Mouse (Mus musculus): Measurements from ENCODE around the gene Tmem127. TPM values are rescaled to one million over a fixed set of nuclear protein-coding genes. Genes with fewer than 3 reads are reported as not detected.
"Not testable (repeated sequence)": the region's sequence is repeated elsewhere in the genome, so short reads cannot be mapped to it uniquely, and the experiment has no call there.

The Tmem127 gene
- total RNA-seq, 2 experiments from 2014 or later: 21.0 TPM

DNA sequence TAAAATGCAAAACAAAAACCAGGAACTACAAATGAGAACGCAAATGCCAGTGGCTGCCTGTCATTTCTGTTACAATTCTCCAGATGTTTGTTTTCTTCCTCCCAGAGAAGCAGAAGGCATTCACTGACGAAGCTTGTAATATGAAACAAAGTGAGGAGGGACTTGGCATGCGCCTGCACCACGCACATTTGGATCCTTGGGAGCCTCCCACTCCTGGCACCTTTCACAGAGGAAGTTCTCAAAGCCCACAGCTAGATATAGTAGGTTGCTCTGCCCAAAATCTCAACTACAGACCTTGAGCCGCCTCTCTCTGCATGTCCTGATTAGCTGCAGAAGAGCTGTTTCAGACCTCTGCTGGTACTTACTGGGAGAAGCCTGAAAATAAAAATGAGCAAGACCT lies 11.6 kb downstream of the Tmem127 start:
- intact Hi-C loops (cut with DNase I): no loop called here
- no peak for DNase-seq

- intact Hi-C loops (cut with DNase I): no loop called here
- DNase-seq: no peak
Observed at GRCm38 (mm10) chr2:127262480-127262879, 14.8 kb downstream of the Tmem127 start.

DNA sequence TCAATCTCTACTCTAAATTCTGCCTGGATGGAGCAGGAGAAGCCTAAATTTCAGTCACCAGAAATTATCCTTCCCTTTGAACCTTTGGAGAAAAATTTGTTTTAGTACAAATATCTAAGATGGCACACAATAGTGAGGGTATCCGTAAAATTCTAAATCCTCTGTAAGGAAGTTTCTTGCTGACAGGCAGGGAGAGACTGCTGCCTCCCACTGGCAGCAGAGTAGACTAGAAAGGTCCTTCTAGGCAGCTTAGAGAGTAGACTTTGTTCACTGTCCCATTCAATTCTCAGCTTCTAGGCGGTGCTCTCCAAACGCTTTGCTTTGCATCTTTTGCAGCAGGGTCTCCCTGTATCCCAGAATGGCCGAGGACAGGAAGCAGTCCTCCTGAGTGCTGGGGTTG lies 20.1 kb downstream of the Tmem127 start:
- intact Hi-C loops (cut with DNase I): no loop called here
- no peak for DNase-seq

DNA sequence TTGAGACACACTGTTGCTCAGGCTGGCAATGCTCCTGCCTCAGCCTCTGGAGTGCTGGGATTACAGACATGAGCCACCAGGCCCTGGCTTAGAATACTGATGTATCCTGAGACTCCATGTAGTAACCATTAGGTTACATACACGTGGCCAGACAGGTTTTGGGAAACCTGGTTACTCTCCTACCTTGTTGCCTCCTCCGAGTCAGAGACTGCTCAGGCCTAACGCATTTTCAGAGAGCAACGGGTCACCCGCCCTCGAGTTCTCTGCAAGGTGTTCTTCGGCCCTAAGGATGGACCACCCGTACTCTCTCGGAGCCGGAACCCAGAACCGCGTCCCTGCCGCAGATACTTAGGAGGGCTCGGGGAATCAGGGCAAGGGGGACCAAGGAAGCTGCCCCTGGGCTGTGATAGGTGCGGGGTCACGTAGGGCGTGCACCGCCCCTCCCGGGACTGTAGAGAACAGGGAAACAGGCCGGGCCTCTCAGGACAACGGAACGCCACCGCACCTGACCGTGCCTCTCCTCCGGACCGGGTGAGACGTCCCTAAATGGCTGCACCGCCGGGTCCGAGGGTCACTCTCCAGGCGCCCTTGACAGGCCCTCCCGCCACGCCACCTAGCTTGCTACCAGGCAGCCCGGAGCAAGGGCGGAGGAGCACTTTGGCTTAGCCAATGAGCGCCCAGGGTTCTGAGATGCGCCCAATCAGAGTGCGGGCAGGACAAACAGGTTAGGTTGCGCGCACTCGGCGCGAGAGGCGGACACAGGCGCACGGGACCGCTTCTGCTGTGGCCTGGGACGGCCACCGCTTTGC lies 22.0 kb downstream of the Tmem127 start, which contains the start of gene Stard7:
Gene Stard7 (plus strand): TSS at position 728 of the 809 bp plus-strand sequence.
- intact Hi-C loops (cut with DNase I): loop anchor here (2.0 kb wide), 1 partner anchor 21 kb away; no protein-coding TSS in a partner anchor
- peak; percentile 93 to 94 for DNase-seq

- intact Hi-C loops (cut with DNase I): loop anchor here (2.0 kb wide), 1 partner anchor 22 kb away; no protein-coding TSS in a partner anchor
- peak; percentile 79 to 85 for DNase-seq
Observed at GRCm38 (mm10) chr2:127270300-127271041, 22.8 kb downstream of the Tmem127 start.

GRCm38 (mm10) chr2:127271042-127271515 lies 23.4 kb downstream of the Tmem127 start:
- DNase-seq: no peak
- intact Hi-C loops (cut with DNase I): loop anchor here (2.0 kb wide), 1 partner anchor 22 kb away; no protein-coding TSS in a partner anchor

GRCm38 (mm10) chr2:127272049-127272448 lies 24.3 kb downstream of the Tmem127 start:
- DNase-seq; intact Hi-C loops (cut with DNase I): not testable (repeated sequence)

DNA sequence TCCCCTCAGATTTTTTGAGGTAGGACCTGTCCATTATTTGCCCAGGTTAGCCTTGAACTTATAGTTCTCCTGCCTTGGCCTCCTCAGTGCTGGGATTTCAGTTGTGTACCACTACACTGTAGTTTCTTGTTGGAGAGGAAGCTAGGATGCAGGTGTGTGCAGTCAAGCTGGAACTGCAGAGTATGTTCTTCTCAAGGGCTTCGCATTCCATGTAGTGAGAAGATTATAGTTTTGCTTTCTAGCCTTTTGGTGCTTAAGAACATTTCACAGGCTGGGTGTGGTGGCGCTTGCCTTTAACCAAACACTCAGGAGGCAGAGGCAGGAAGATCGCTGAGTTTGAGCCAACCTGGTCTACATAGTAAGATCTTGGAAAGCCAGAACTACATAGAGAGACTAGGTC lies 25.1 kb downstream of the Tmem127 start:
- intact Hi-C loops (cut with DNase I): no loop called here

GRCm38 (mm10) chr2:127274590-127274989 lies 26.9 kb downstream of the Tmem127 start:
- intact Hi-C loops (cut with DNase I): no loop called here
- DNase-seq: no peak

More for the DNA sequence above, 25.1 kb downstream of the Tmem127 start:
- no peak for DNase-seq

DNA sequence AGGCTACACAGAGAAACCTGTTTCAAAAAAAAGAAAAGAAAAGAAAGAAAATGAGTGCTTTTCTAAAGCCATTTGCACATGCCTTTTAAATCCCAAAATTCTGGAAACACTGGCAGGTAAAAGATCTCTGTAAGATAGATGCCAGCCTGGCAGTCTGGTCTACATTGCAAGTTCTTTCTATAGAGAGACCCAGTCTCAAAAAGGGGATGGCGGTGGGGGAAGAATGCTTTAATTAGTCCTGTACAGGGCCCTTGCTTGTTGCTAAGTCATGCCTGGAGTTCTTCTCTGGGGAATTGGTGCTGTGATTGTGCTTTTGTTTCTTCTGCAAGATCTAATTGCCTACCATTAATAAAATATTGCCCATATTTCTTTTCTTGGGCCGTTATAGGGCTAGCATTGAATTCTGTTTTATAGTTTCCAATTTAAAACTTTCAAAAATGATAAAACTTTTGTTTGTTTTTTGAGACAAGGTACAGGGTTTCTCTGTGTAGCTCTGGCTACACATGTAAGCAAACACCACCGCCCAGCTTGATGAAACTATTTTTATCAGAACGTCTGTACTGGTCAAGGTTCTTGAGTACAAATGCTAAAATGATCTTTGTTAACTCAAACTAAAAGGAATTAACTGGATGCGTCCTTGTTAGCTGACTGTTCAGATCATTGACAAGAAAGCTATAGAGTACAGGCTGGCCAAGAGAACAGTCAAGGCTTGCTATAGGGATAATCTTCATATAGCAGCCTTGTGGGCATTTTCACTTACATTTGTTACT lies 28.0 kb downstream of the Tmem127 start:
- intact Hi-C loops (cut with DNase I): no loop called here
- no peak for DNase-seq

- DNase-seq: no peak
- intact Hi-C loops (cut with DNase I): no loop called here
Observed at GRCm38 (mm10) chr2:127278162-127278561, 30.5 kb downstream of the Tmem127 start.

DNA sequence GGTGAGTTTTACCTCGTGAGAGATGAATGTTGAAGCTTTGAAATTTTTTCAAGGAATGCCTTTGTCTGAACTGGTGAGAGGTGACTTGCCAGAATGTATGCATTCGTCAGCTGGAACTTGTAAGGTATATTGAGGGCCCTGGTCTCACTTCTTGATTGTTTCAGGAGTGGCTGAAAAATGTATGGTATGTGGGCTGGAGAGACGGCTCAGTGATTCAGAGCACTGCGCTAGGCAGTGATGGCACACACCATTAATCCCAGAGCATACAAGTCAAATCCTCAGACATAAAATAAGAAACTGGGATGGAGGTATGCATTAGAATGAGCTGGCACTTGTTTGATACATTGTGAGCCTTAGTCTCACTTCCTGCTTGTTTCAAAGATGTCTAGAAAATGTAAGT lies 44.5 kb downstream of the Tmem127 start:
- intact Hi-C loops (cut with DNase I): no loop called here
- DNase-seq: no peak

DNA sequence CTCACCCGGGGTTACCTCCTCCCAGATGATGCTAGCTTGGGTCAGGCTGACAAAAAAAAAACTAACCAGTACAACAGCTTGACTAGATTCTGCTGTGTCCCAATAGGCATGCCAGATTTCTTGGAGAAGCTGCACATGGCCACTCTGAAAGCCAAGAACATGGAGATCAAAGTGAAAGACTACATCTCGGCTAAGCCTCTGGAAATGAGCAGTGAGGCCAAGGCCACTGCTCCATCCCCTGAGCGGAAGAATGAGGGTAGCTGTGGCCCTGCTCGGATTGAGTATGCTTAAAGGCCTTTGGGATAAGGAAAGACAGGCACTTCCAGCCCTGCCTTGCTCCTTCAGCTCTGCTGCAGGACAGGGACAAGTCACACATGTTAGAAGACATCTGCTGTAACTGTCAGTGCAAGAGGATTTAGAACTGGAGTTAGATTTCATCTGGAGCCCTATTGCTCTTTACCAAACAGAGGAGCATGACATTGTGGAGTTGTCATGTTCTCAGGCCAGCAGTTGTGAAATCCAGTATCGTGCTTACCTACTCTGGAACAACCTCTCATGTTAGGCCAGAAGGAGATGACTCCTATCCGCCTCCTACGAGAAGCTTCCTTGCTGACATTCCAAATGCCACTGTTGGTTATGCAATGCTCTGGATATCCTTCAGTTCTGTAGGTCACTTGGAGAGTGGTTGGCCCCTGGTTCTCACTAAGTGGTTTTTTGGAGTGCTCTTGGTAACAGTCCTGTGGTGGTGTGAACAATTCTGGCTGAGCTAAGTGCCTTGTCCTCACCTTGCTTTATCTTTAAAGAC lies 49.5 kb downstream of the Tmem127 start:
- intact Hi-C loops (cut with DNase I): no loop called here
- peak in 1 of 2 experiments; percentile 21 for DNase-seq

DNA sequence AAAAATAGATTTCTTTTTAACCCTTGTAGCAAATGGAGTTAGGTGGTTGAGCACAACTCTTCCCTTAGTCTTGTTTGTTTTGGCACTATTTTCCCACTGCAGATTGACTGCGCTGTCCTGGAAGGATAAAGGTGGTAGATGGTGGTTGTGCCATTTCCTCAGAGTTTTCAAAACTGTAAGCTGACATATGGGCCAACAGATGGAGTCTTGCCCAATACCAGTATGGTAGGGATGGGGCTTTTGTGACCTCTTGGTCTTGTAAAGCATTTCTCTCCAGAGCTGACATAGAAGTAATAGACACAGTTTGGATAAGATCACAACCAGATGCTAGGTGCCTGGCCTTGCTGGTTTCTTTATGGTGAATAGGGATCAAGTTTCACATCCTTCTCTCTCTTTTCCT lies 50.3 kb downstream of the Tmem127 start:
- DNase-seq: no peak
- intact Hi-C loops (cut with DNase I): no loop called here

DNA sequence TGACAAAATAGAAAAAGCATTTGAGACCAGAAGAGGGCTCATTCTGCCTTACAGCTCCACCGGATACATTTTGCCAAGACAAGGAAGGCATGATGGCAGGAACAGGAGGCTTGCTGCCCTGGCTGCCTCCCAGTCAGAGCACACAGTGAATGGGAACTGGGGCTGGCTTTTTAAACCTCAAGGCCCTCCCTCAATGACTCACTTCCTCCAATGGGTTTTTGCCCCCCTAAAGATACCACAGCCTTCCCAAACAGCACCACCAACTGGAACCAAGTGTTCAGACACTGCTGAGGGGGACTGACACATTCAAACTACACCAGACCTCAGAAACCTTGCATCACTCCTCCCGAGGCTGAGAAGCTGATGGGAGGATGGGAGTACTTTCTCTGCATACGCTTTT lies 53.0 kb downstream of the Tmem127 start:
- DNase-seq: no peak
- intact Hi-C loops (cut with DNase I): no loop called here

GRCm38 (mm10) chr2:127301883-127302282 lies 54.2 kb downstream of the Tmem127 start:
- no peak for DNase-seq

DNA sequence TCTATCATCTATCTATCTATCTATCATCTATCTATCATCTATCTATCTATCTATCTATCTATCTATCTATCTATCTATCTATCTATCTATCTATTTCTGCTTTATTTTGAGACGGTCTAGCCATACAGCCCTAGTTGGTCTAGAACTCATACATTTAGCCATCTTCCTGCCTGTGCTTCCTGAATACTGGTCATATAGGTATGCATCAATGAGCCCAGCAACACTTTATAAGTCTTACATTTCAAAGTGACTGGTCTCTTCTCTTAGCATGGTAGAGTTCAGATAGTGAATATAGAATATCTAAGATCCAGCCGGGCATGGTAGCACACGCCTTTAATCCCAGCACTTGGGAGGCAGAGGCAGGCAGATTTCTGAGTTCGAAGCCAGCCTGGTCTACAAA lies 56.5 kb downstream of the Tmem127 start:
- DNase-seq; intact Hi-C loops (cut with DNase I): not testable (repeated sequence)

More at GRCm38 (mm10) chr2:127301883-127302282, 54.2 kb downstream of the Tmem127 start:
- intact Hi-C loops (cut with DNase I): no loop called here

DNA sequence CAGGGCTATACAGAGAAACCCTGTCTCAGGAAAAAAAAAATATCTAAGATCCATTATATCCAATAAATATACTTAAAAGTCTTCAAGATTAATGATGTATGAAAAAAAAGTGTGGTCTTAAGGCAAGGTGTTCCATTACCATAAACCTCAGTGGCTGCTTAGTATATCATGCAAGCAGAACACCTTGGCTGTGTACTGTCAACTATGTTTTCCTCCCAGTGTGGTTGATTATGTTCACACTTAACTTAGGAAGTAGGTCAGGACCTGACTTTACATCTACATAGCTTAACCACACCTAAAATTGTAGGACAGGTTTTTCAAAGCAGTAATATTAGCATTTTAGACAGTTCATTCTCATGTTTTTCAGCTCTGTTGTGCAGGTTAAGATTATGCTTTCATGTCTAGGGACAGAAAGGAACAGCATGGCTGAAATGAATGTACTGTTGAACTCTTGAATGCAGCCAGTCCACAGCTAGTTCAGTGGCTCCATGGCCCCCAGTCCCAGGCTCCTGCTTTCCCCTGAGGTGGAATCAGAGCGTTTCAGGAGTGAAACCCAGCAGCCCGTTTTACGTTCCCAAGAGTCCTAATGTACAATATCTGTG lies 57.0 kb downstream of the Tmem127 start:
- DNase-seq: no peak
- intact Hi-C loops (cut with DNase I): loop anchor here (5.0 kb wide), 1 partner anchor 38 kb away; no protein-coding TSS in a partner anchor

- DNase-seq: no peak
- intact Hi-C loops (cut with DNase I): loop anchor here (5.0 kb wide), 1 partner anchor 36 kb away; no protein-coding TSS in a partner anchor
Observed at GRCm38 (mm10) chr2:127306123-127306522, 58.4 kb downstream of the Tmem127 start.
